8 mouse cellular contexts compared by ENCODE assay signal in the genomic region with DNA sequence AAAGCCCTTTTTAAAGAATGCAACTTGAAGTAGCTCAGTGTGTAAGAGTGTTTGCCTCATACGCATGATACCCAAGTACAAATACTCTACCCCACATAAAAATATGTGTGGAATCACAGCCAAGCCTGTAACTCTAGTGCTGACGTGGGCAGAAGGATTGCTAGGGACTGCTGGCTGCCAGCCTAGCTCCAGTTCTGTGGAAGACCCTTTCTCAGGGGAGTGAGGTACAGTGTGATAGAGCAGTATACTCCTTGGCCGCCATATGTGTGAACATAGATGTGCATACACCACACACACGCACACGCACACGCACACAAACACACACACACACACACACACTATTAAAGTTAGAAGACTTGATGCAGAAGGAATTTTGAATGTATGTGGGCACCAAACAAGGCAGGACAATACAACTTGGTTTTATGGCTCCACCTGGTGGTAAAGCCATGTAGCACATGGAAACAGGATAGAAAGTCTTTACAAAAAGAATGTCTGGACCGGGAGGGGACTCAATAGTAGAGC. TPM values are rescaled to one million over a fixed set of nuclear protein-coding genes. Genes with fewer than 3 reads are reported as not detected.
A peak's percentile ranks its signal among the peaks of the same experiment; 100 is the strongest.
DNase-seq lines count a peak whose midpoint lies in the region; ATAC-seq lines count a peak whose summit lies in the region.

No protein-coding gene starts in this region.

- no peak overlapping the region for H3K4me2 ChIP-seq in liver, embryonic 13.5 days
- H3K4me2 ChIP-seq in neural tube, embryonic 13.5 days, result no peak overlapping the region

- no peak overlapping the region for H3K27ac ChIP-seq in liver, embryonic 13.5 days
- H3K27ac ChIP-seq in neural tube, embryonic 13.5 days (replicated peaks), result no peak overlapping the region

- no peak overlapping the region for H3K9ac ChIP-seq in liver, embryonic 13.5 days
- H3K9ac ChIP-seq in neural tube, embryonic 13.5 days, result no peak overlapping the region

- no peak overlapping the region for H3K4me3 ChIP-seq in liver, embryonic 13.5 days (replicated peaks)
- H3K4me3 ChIP-seq in neural tube, embryonic 13.5 days, result no peak overlapping the region

- no peaks in the 10 kb centered on the region for H3K36me3 ChIP-seq in liver, embryonic 13.5 days
- H3K36me3 ChIP-seq in neural tube, embryonic 13.5 days, result peaks cover 11% of the 10 kb centered on the region

- WGBS in liver, embryonic 13.5 days (ENCODE audit: insufficient replicate concordance), result 56% methylated on average over 7 of the region's 7 CpGs
- WGBS in neural tube, embryonic 13.5 days, result 73% methylated on average over 7 of the region's 7 CpGs

- ATAC-seq in liver, embryonic 13.5 days (ENCODE audit: low read depth), result no peak
- ATAC-seq in neural tube, embryonic 13.5 days (ENCODE audit: low read depth), result peak; percentile 53

- peaks cover 9% of the 10 kb centered on the region; the same call in 1 of the 2 replicates for H3K4me1 ChIP-seq in liver, embryonic 13.5 days (replicated peaks)
- H3K4me1 ChIP-seq in neural tube, embryonic 13.5 days (replicated peaks), result no peaks in the 10 kb centered on the region

- peak; percentile 14 for DNase-seq in 3134 (ENCODE audit: extremely low read depth, insufficient read length, low spot score)
- peak; percentile 58 for DNase-seq in MN1 (ENCODE audit: low spot score)
- DNase-seq in cerebellum, adult 8-10 months, result peak; percentile 55
- peak; percentile 38 to 80 for DNase-seq in frontal cortex, adult 2 months (ENCODE audit: extremely low spot score in 1 of 2, low spot score in 1 of 2)
- DNase-seq in kidney, adult 9 months, result peak; percentile 70
- peak; percentile 6 for DNase-seq in liver, embryonic 13.5 days
- peak; percentile 63 for DNase-seq in thymus, postnatal 0 days (ENCODE audit: low spot score)

- no peaks in the 10 kb centered on the region for H3K9me3 ChIP-seq in liver, embryonic 13.5 days (replicated peaks)
- no peaks in the 10 kb centered on the region for H3K9me3 ChIP-seq in neural tube, embryonic 13.5 days

- no peaks in the 10 kb centered on the region for H3K27me3 ChIP-seq in liver, embryonic 13.5 days
- H3K27me3 ChIP-seq in neural tube, embryonic 13.5 days, result no peaks in the 10 kb centered on the region

RNA-seq across cellular contexts. Expression of a gene that starts 41.2 kb away (rescaled TPM):
- 31.9 and 32.1 TPM in 2 replicates for polyA plus RNA-seq in frontal cortex, adult 2 months (2012; rRNA removed)
- 3.4 and 3.6 TPM in 2 replicates for polyA plus RNA-seq in liver, embryonic 13.5 days (2015; fragmentation: Nextera tagmentation; extraction: Ambion mirVana)
- 14.5 and 16.9 TPM in 2 replicates for polyA plus RNA-seq in neural tube, embryonic 13.5 days (2015; fragmentation: Nextera tagmentation; extraction: Ambion mirVana)
- 13.4 and 16.5 TPM in 2 replicates for polyA plus RNA-seq in thymus, postnatal 0 days (2015; fragmentation: Nextera tagmentation; extraction: Ambion mirVana)

Comparison
In these comparisons a context has a peak if more than half of its experiments do, and no peak if none do; other contexts are left out.
1. DNase-seq: peak in every context shown above with its lines; median percentile 70 in kidney, adult 9 months; 63 in thymus, postnatal 0 days; 59 in frontal cortex, adult 2 months; 58 in MN1; 55 in cerebellum, adult 8-10 months; 14 in 3134; 6 in liver, embryonic 13.5 days.